Mouse (Mus musculus): ENCODE results near the gene Lrch1.
A peak's percentile ranks its signal among the peaks of the same experiment; 100 is the strongest.

Lrch1 gene

GRCm38 (mm10) chr14:74947376-74948013 is at the start of gene Lrch1:
Gene Lrch1 (minus strand): TSS chr14:74947876.
- DNase-seq (ENCODE audit: low spot score) = peak; percentile 52

GRCm38 (mm10) chr14:74997041-74997440 is 49.4 kb upstream of the Lrch1 start:
- DNase-seq (ENCODE audit: low spot score) = no peak

GRCm38 (mm10) chr14:74996556-74996955 is 48.9 kb upstream of the Lrch1 start:
- DNase-seq (ENCODE audit: low spot score) = no peak

GRCm38 (mm10) chr14:74990504-74990903 is 42.8 kb upstream of the Lrch1 start:
- DNase-seq (ENCODE audit: low spot score) = no peak

GRCm38 (mm10) chr14:74989909-74990308 is 42.2 kb upstream of the Lrch1 start:
- DNase-seq (ENCODE audit: low spot score) = no peak

GRCm38 (mm10) chr14:74989322-74989721 is 41.6 kb upstream of the Lrch1 start:
- DNase-seq (ENCODE audit: low spot score) = no peak

GRCm38 (mm10) chr14:74986527-74986926 is 38.9 kb upstream of the Lrch1 start:
- no peak for DNase-seq (ENCODE audit: low spot score)

- DNase-seq (ENCODE audit: low spot score) = no peak
Measured at GRCm38 (mm10) chr14:74985658-74986057, 38.0 kb upstream of the Lrch1 start.

- DNase-seq (ENCODE audit: low spot score) = no peak
Measured at GRCm38 (mm10) chr14:74984817-74985391, 37.2 kb upstream of the Lrch1 start.

GRCm38 (mm10) chr14:74983079-74983478 is 35.4 kb upstream of the Lrch1 start:
- no peak for DNase-seq (ENCODE audit: low spot score)

- DNase-seq (ENCODE audit: low spot score) = no peak
Measured at GRCm38 (mm10) chr14:74981016-74981415, 33.3 kb upstream of the Lrch1 start.

- DNase-seq (ENCODE audit: low spot score) = no peak
Measured at GRCm38 (mm10) chr14:74976972-74977371, 29.3 kb upstream of the Lrch1 start.

GRCm38 (mm10) chr14:74974136-74974651 is 26.5 kb upstream of the Lrch1 start:
- no peak for DNase-seq (ENCODE audit: low spot score)

- no peak for DNase-seq (ENCODE audit: low spot score)
Measured at GRCm38 (mm10) chr14:74972687-74973086, 25.0 kb upstream of the Lrch1 start.

GRCm38 (mm10) chr14:74972216-74972615 is 24.5 kb upstream of the Lrch1 start:
- DNase-seq (ENCODE audit: low spot score) = no peak

GRCm38 (mm10) chr14:74963402-74963764 is 15.7 kb upstream of the Lrch1 start:
- no peak for DNase-seq (ENCODE audit: low spot score)

- no peak for DNase-seq (ENCODE audit: low spot score)
Measured at GRCm38 (mm10) chr14:74962713-74963401, 15.2 kb upstream of the Lrch1 start.

GRCm38 (mm10) chr14:74960568-74960967 is 12.9 kb upstream of the Lrch1 start:
- DNase-seq (ENCODE audit: low spot score) = no peak

GRCm38 (mm10) chr14:74956702-74957101 is 9.0 kb upstream of the Lrch1 start:
- no peak for DNase-seq (ENCODE audit: low spot score)

- no peak for DNase-seq (ENCODE audit: low spot score)
Measured at GRCm38 (mm10) chr14:74956234-74956633, 8.6 kb upstream of the Lrch1 start.

GRCm38 (mm10) chr14:74948426-74949240 is 957 bp upstream of the Lrch1 start:
- DNase-seq (ENCODE audit: low spot score) = no peak

- no peak for DNase-seq (ENCODE audit: low spot score)
Measured at GRCm38 (mm10) chr14:74948014-74948396, 329 bp upstream of the Lrch1 start.
